9 mouse cellular contexts compared by ENCODE assay signal in genomic region chr3:116222511-116223243, GRCm38 (mm10). TPM values are rescaled to one million over a fixed set of nuclear protein-coding genes. Genes with fewer than 3 reads are reported as not detected.
DNase-seq lines count a peak whose midpoint lies in the region; ATAC-seq and TF ChIP-seq lines count a peak whose summit lies in the region.
"Had no signal": no experiment of that assay in that cellular context is flagged by ENCODE, and none has a peak within 500 bp of the region (broad histone marks: within the 10 kb centered on the region; RNA-seq: fewer than 3 reads in every experiment).

No protein-coding gene starts in this region.

- no peaks in the 10 kb centered on the region for H3K27me3 ChIP-seq in lung, embryonic 14.5 days (ENCODE audit: insufficient read depth, low read length)
- no peaks in the 10 kb centered on the region for H3K27me3 ChIP-seq in hindbrain, embryonic 11.5 days (ENCODE audit: control insufficient read depth, insufficient read depth, low read length)
- H3K27me3 ChIP-seq: stomach, embryonic 15.5 days had no signal

- no peak overlapping the region for H3K9ac ChIP-seq in lung, embryonic 14.5 days
- no peak overlapping the region; the same call in 1 of the 2 replicates for H3K9ac ChIP-seq in hindbrain, embryonic 11.5 days (ENCODE audit: low read depth, low read length)
- H3K9ac ChIP-seq: stomach, embryonic 15.5 days had no signal

- H3K4me3 ChIP-seq in lung, embryonic 14.5 days (ENCODE audit: low read depth, low read length) = no peak overlapping the region
- no peak overlapping the region for H3K4me3 ChIP-seq in lung, adult 2 months (replicated peaks; ENCODE audit: extremely low read depth, low read depth, low read length)
- H3K4me3 ChIP-seq in hindbrain, embryonic 11.5 days (ENCODE audit: low read depth, low read length) = peak overlapping the region; percentile 15; the same call in 1 of the 2 replicates
- H3K4me3 ChIP-seq: stomach, embryonic 15.5 days had no signal

- TF ChIP-seq CTCF in lung, embryonic 14.5 days (IDR thresholded peaks at IDR 0.05; ENCODE audit: low read depth) = no peak
- TF ChIP-seq CTCF in lung, adult 2 months (IDR thresholded peaks at IDR 0.05; ENCODE audit: insufficient read depth, low read length) = no peak

- ATAC-seq in lung, embryonic 14.5 days (ENCODE audit: insufficient read depth) = no peak
- ATAC-seq in hindbrain, embryonic 11.5 days (ENCODE audit: low FRiP score) = peak; percentile 85

- 39% methylated on average over 17 of the region's 17 CpGs for WGBS in lung, embryonic 14.5 days
- 51% methylated on average over 17 of the region's 17 CpGs for WGBS in lung, adult 2 months
- WGBS in hindbrain, embryonic 11.5 days = 24% methylated on average over 17 of the region's 17 CpGs

- peak overlapping the region; percentile 18; the same call in 1 of the 2 replicates for H3K4me2 ChIP-seq in lung, embryonic 14.5 days
- peak overlapping the region; percentile 12 for H3K4me2 ChIP-seq in hindbrain, embryonic 11.5 days (replicated peaks; ENCODE audit: low read depth, low read length)
- H3K4me2 ChIP-seq: stomach, embryonic 15.5 days had no signal

- H3K9me3 ChIP-seq in lung, embryonic 14.5 days (ENCODE audit: low read depth, low read length) = no peaks in the 10 kb centered on the region
- no peaks in the 10 kb centered on the region for H3K9me3 ChIP-seq in hindbrain, embryonic 11.5 days (ENCODE audit: control insufficient read depth, low read length)
- H3K9me3 ChIP-seq: stomach, embryonic 15.5 days had no signal

- no peak overlapping the region for H3K27ac ChIP-seq in lung, embryonic 14.5 days (ENCODE audit: low read depth)
- H3K27ac ChIP-seq in hindbrain, embryonic 11.5 days (ENCODE audit: low read depth, low read length) = no peak overlapping the region

- no peak for TF ChIP-seq POLR2A in lung, adult 2 months (IDR thresholded peaks at IDR 0.05; ENCODE audit: borderline replicate concordance, extremely low read depth, low read depth, low read length)

- peaks cover 4% of the 10 kb centered on the region; the same call in 1 of the 2 replicates for H3K4me1 ChIP-seq in lung, embryonic 14.5 days (ENCODE audit: insufficient read depth)
- H3K4me1 ChIP-seq in lung, adult 2 months (ENCODE audit: control insufficient read depth, insufficient read depth, low read length) = no peaks in the 10 kb centered on the region
- H3K4me1 ChIP-seq in hindbrain, embryonic 11.5 days (replicated peaks; ENCODE audit: control insufficient read depth, insufficient read depth, low read length) = no peaks in the 10 kb centered on the region

- H3K36me3 ChIP-seq in lung, embryonic 14.5 days (ENCODE audit: insufficient read depth) = no peaks in the 10 kb centered on the region
- H3K36me3 ChIP-seq in hindbrain, embryonic 11.5 days (ENCODE audit: control insufficient read depth, insufficient read depth, low read length) = no peaks in the 10 kb centered on the region
- H3K36me3 ChIP-seq: stomach, embryonic 15.5 days had no signal

- DNase-seq in cerebellum, postnatal 10 days = peak; percentile 59 to 62
- no peak for DNase-seq in cerebellum, adult 11-12 months
- no peak for DNase-seq in lung, embryonic 14.5 days
- DNase-seq in lung, adult 2 months = no peak
- DNase-seq in hindbrain, embryonic 11.5 days (ENCODE audit: low spot score) = peak; percentile 52
- DNase-seq in retina, postnatal 1 day = peak; percentile 78
- no peak for DNase-seq in kidney, postnatal 14 days
- DNase-seq in thymus, postnatal 10 days (ENCODE audit: low spot score in 2 of 2) = no peak

RNA-seq across cellular contexts. Expression of gene Gpr88, which starts 30.6 kb away (rescaled TPM):
- 1.3 and 1.7 TPM in 2 replicates for polyA plus RNA-seq in lung, embryonic 14.5 days (2014; fragmentation: Nextera tagmentation; extraction: Ambion mirVana)
- 1.9 and 3.6 TPM in 2 replicates for polyA plus RNA-seq in lung, adult 2 months (2012; rRNA removed)
- 0.54 and 0.93 TPM in 2 replicates for polyA plus RNA-seq in hindbrain, embryonic 11.5 days (2014; fragmentation: Nextera tagmentation; extraction: Ambion mirVana)

Comparison
In these comparisons a context has a peak if more than half of its experiments do, and no peak if none do; other contexts are left out.
1. DNase-seq: peak in cerebellum, postnatal 10 days (2 of 2), hindbrain, embryonic 11.5 days (single experiment) and retina, postnatal 1 day (single experiment); none in cerebellum, adult 11-12 months (single experiment), lung, embryonic 14.5 days (single experiment), lung, adult 2 months (single experiment), kidney, postnatal 14 days (single experiment) and thymus, postnatal 10 days (0 of 2).